Comparison of ENCODE assay signal across 10 mouse cellular contexts in genomic region chr2:35588368-35588767, GRCm38 (mm10). TPM values are rescaled to one million over a fixed set of nuclear protein-coding genes. Genes with fewer than 3 reads are reported as not detected.
DNase-seq lines count a peak whose midpoint lies in the region; ATAC-seq lines count a peak whose summit lies in the region.
"Had no signal": no experiment of that assay in that cellular context is flagged by ENCODE, and none has a peak within 500 bp of the region (broad histone marks: within the 10 kb centered on the region; RNA-seq: fewer than 3 reads in every experiment).

No protein-coding gene starts in this region.

- H3K9ac ChIP-seq in kidney, embryonic 15.5 days, result no peak overlapping the region
- H3K9ac ChIP-seq in intestine, embryonic 15.5 days, result no peak overlapping the region
- H3K9ac ChIP-seq in midbrain, embryonic 16.5 days (ENCODE audit: low read depth, low read length), result no peak overlapping the region
- H3K9ac ChIP-seq: liver, embryonic 13.5 days; stomach, embryonic 15.5 days had no signal

- no peak overlapping the region for H3K27ac ChIP-seq in kidney, embryonic 15.5 days
- H3K27ac ChIP-seq in intestine, embryonic 15.5 days, result no peak overlapping the region
- no peak overlapping the region for H3K27ac ChIP-seq in midbrain, embryonic 16.5 days (ENCODE audit: low read length)
- H3K27ac ChIP-seq: liver, embryonic 13.5 days; stomach, embryonic 15.5 days had no signal

- peaks cover 25% of the 10 kb centered on the region for H3K27me3 ChIP-seq in kidney, embryonic 15.5 days
- H3K27me3 ChIP-seq in intestine, embryonic 15.5 days (replicated peaks), result no peaks in the 10 kb centered on the region
- H3K27me3 ChIP-seq in midbrain, embryonic 16.5 days (ENCODE audit: control insufficient read depth, insufficient read depth, low read depth, low read length), result peaks cover 14% of the 10 kb centered on the region

- whole genome bisulfite sequencing in kidney, embryonic 15.5 days, result 52% methylated on average over 9 of the region's 9 CpGs
- WGBS in intestine, embryonic 15.5 days, result 44% methylated on average over 9 of the region's 9 CpGs
- WGBS in midbrain, embryonic 16.5 days, result 25% methylated on average over 9 of the region's 9 CpGs

- H3K4me3 ChIP-seq in kidney, embryonic 15.5 days (replicated peaks), result no peak overlapping the region
- H3K4me3 ChIP-seq in intestine, embryonic 15.5 days (replicated peaks), result no peak overlapping the region
- H3K4me3 ChIP-seq in midbrain, embryonic 16.5 days (ENCODE audit: low read depth, low read length), result no peak overlapping the region
- H3K4me3 ChIP-seq: liver, embryonic 13.5 days; stomach, embryonic 15.5 days had no signal

- H3K4me2 ChIP-seq in kidney, embryonic 15.5 days, result no peak overlapping the region
- H3K4me2 ChIP-seq in intestine, embryonic 15.5 days (replicated peaks), result no peak overlapping the region
- H3K4me2 ChIP-seq in midbrain, embryonic 16.5 days (ENCODE audit: low read length), result no peak overlapping the region
- H3K4me2 ChIP-seq: liver, embryonic 13.5 days; stomach, embryonic 15.5 days had no signal

- no peak for ATAC-seq in kidney, embryonic 15.5 days (replicated peaks; ENCODE audit: low FRiP score)
- ATAC-seq in intestine, embryonic 15.5 days, result peak; percentile 26; the same call in 1 of the 2 replicates
- peak; percentile 57; the same call in 1 of the 2 replicates for ATAC-seq in midbrain, embryonic 16.5 days

- H3K9me3 ChIP-seq in kidney, embryonic 15.5 days (replicated peaks), result no peaks in the 10 kb centered on the region
- H3K9me3 ChIP-seq in intestine, embryonic 15.5 days, result no peaks in the 10 kb centered on the region
- H3K9me3 ChIP-seq in midbrain, embryonic 16.5 days (replicated peaks; ENCODE audit: control insufficient read depth, low read length, poor library complexity, severe bottlenecking), result no peaks in the 10 kb centered on the region
- H3K9me3 ChIP-seq: liver, embryonic 13.5 days; stomach, embryonic 15.5 days had no signal

- H3K36me3 ChIP-seq in kidney, embryonic 15.5 days, result no peaks in the 10 kb centered on the region
- no peaks in the 10 kb centered on the region for H3K36me3 ChIP-seq in intestine, embryonic 15.5 days
- no peaks in the 10 kb centered on the region for H3K36me3 ChIP-seq in midbrain, embryonic 16.5 days (ENCODE audit: control insufficient read depth, insufficient read depth, low read length)
- H3K36me3 ChIP-seq: liver, embryonic 13.5 days; stomach, embryonic 15.5 days had no signal

- DNase-seq in kidney, postnatal 10 days, result peak; percentile 43
- peak; percentile 62 to 83 for DNase-seq in heart, adult 18-20 months
- no peak for DNase-seq in ovary, postnatal 36 days (ENCODE audit: low spot score)
- no peak for DNase-seq in thymus, postnatal 25 days
- DNase-seq in frontal cortex, postnatal 25 days (ENCODE audit: low spot score in 2 of 2), result no peak
- DNase-seq: liver, embryonic 13.5 days had no signal

- H3K4me1 ChIP-seq in kidney, embryonic 15.5 days, result peaks cover 52% of the 10 kb centered on the region
- peaks cover 25% of the 10 kb centered on the region; the same call in 1 of the 2 replicates for H3K4me1 ChIP-seq in intestine, embryonic 15.5 days (replicated peaks)
- peaks cover 6% of the 10 kb centered on the region for H3K4me1 ChIP-seq in midbrain, embryonic 16.5 days (ENCODE audit: control insufficient read depth, insufficient read depth, low read length)

RNA-seq across cellular contexts. Expression of gene Dab2ip, which starts 30.3 kb away (rescaled TPM):
- polyA plus RNA-seq in kidney, embryonic 15.5 days (2015; fragmentation: Nextera tagmentation; extraction: Ambion mirVana), result 37.5 and 40.4 TPM in 2 replicates
- total RNA-seq in heart, adult 18-20 months (2021), result 10 to 100 TPM; 42.4 to 44.1 TPM
- polyA plus RNA-seq in intestine, embryonic 15.5 days (2015; fragmentation: Nextera tagmentation; extraction: Ambion mirVana), result 52.7 and 54.9 TPM in 2 replicates
- 33.2 and 46.1 TPM in 2 replicates for polyA plus RNA-seq in midbrain, embryonic 16.5 days (2015; fragmentation: Nextera tagmentation; extraction: Ambion mirVana)

Comparison
In these comparisons a context has a peak if more than half of its experiments do, and no peak if none do; other contexts are left out.
1. DNase-seq: peak in kidney, postnatal 10 days (single experiment) and heart, adult 18-20 months (2 of 2); none in ovary, postnatal 36 days (single experiment), thymus, postnatal 25 days (single experiment) and frontal cortex, postnatal 25 days (0 of 2).